Mouse (Mus musculus) neural tube, postnatal 0 days (tissue): ENCODE measurements around the gene Dda1. TPM values are rescaled to one million over a fixed set of nuclear protein-coding genes. Genes with fewer than 3 reads are reported as not detected.

Source experiments
- polyA plus RNA-seq: library from polyadenylated mRNA; unstranded; fragments of >200 nt; fragmentation: Nextera tagmentation; extraction: Ambion mirVana; gene quantifications from 2 replicates; pipeline ENCODE4 v1.2.1, GENCODE M21; 2015

The Dda1 gene
- polyA plus RNA-seq: 259 and 265 TPM in 2 replicates

DNA sequence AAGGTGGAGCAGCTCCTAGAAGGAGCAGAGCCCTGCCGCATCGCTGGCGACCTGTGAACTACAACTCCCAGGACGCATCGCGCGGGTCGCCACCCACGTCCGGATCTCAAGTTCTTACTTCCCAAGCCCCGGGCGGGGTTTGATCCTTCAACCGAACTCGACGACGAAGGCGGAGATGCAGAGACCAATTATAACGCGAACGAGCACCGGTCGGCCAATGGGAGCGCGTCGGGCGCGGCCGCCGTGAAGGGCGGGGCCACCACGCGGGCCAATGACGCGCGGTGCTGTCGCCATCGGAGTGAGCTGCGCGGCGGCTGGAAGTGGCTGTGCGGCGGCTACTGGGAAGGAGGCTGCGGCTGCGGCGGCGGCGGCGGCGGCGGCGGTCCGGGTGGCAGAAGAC lies at the start of gene Dda1:
Gene Dda1 (plus strand): TSS at position 284 of the 400 bp plus-strand sequence.

DNA sequence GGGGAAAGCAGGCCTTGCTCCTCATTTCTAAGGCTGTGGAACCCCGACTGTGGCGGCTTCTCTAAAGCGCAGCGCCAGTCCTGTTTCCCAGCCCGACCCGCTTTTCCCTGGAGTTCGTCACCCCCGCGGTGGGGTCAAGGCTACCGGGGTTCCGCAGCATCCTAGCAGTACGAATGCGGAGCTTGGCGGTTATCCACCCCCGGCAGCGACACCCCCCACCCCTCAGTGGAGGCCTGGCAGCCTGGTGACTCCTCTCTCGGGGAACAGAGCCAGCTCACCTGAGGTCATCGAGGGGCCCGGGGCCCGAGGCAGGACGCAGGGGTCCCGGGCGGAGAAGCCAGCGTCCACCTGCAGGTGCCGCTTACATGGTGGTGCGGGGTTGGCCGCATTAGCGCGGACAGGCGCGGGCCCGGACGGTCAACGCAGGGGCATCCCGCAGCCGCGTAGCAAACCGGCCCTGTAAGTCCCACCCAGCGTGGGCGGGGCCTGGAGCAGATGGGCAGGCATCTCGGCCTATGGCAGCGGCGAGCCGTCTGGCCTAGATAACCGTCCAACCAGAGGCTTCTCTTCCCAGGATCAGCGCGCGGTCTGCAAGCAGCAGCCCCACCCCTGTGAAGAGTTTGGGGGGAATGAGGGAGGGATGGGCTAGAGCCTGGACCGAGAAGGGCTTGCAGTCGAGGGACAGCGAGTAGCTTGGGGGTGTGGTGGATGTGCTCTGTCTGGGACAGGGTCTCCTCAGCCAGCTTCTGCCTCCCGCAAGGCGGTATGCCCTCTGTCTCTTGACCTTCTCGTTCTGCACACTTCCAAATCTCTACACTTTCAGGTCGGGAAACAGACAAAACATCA lies 5.6 kb upstream of the Dda1 start, which contains the start of gene Abhd8:
Gene Abhd8 (minus strand): TSS at position 468 of the 846 bp plus-strand sequence.

GRCm38 (mm10) chr8:71464513-71465500 lies 4.2 kb upstream of the Dda1 start, which contains the start of gene Mrpl34:
TSS of gene Mrpl34 (plus strand) at chr8:71464959.

GRCm38 (mm10) chr8:71485142-71486135 lies 16.4 kb downstream of the Dda1 start, which contains the start of gene Ano8:
TSS of gene Ano8 (minus strand) at chr8:71485963.

GRCm38 (mm10) chr8:71487691-71488445 lies 18.9 kb downstream of the Dda1 start, which contains the start of gene Gtpbp3:
TSS of gene Gtpbp3 (plus strand) at chr8:71488103.

DNA sequence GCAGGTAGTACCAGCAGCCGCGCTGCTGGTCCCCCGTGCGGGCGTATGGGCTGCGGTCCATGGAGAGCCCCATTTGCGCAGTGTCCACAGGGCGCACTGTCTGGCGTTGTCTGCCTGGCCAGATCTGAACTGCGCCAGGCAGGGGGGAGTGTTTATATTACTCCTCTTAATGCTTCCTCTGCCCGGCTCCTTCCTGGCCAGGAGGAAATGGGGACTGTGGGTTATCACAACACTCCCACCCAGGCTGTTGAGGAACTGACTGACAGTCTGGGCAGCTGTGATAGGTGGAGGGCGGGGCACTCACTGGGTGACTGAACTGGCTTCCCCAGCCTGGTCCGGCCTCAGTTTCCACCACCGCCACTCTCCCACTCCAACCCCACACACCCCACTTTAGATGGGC lies 42.6 kb downstream of the Dda1 start, which contains the start of gene Plvap:
Gene Plvap (minus strand): TSS at position 109 of the 400 bp plus-strand sequence.

GRCm38 (mm10) chr8:71525226-71526050 lies 56.4 kb downstream of the Dda1 start, which contains the start of gene Ccdc194:
TSS of gene Ccdc194 (minus strand) at chr8:71525711.

Other genes with a start within 250 kb of the Dda1 start
- gene Myo9b, start 196.5 kb upstream of the Dda1 start, polyA plus RNA-seq: 7.8 and 9.5 TPM in 2 replicates
- gene Haus8, start 196.3 kb upstream of the Dda1 start, polyA plus RNA-seq: 51.7 and 55.4 TPM in 2 replicates
- gene Use1, start 102.4 kb upstream of the Dda1 start, polyA plus RNA-seq: 130 and 134 TPM in 2 replicates
- 7.0 and 7.8 TPM in 2 replicates for gene Ocel1, start 97.9 kb upstream of the Dda1 start, polyA plus RNA-seq
- gene Nr2f6, start 87.2 kb upstream of the Dda1 start, polyA plus RNA-seq: 38.2 and 41.9 TPM in 2 replicates
- gene Ushbp1, start 73.4 kb upstream of the Dda1 start, polyA plus RNA-seq: 4.2 and 5.3 TPM in 2 replicates
- 92.1 and 102 TPM in 2 replicates for gene Babam1, start 72.3 kb upstream of the Dda1 start, polyA plus RNA-seq
- gene Ankle1, start 63.2 kb upstream of the Dda1 start, polyA plus RNA-seq: 2.6 TPM in 2 replicates
- gene Abhd8, start 5.5 kb upstream of the Dda1 start, polyA plus RNA-seq: 185 and 196 TPM in 2 replicates
- 148 and 173 TPM in 2 replicates for gene Mrpl34, start 4.2 kb upstream of the Dda1 start, polyA plus RNA-seq
- gene Ano8, start 16.8 kb downstream of the Dda1 start, polyA plus RNA-seq: 8.4 and 10.0 TPM in 2 replicates
- 18.4 and 18.7 TPM in 2 replicates for gene Gtpbp3, start 18.9 kb downstream of the Dda1 start, polyA plus RNA-seq
- gene Plvap, start 42.6 kb downstream of the Dda1 start, polyA plus RNA-seq: 15.4 and 15.8 TPM in 2 replicates
- not detected in 2 replicates for gene Ccdc194, start 56.5 kb downstream of the Dda1 start, polyA plus RNA-seq
- gene Bst2, start 68.3 kb downstream of the Dda1 start, polyA plus RNA-seq: 24.3 and 26.4 TPM in 2 replicates
- gene Mvb12a, start 73.7 kb downstream of the Dda1 start, polyA plus RNA-seq: 89.4 and 91.4 TPM in 2 replicates
- gene Tmem221, start 89.7 kb downstream of the Dda1 start, polyA plus RNA-seq: 0.28 and 0.40 TPM in 2 replicates
- gene Nxnl1, start 97.4 kb downstream of the Dda1 start, polyA plus RNA-seq: 0.05 and 0.17 TPM in 2 replicates
- gene Slc27a1, start 99.7 kb downstream of the Dda1 start, polyA plus RNA-seq: 143 and 156 TPM in 2 replicates
- gene Pgls, start 123.0 kb downstream of the Dda1 start, polyA plus RNA-seq: 262 and 266 TPM in 2 replicates
- 6.7 and 7.2 TPM in 2 replicates for gene Fam129c, start 128.4 kb downstream of the Dda1 start, polyA plus RNA-seq
- gene Colgalt1, start 141.8 kb downstream of the Dda1 start, polyA plus RNA-seq: 64.4 and 77.9 TPM in 2 replicates
- 15.7 and 19.2 TPM in 2 replicates for gene Unc13a, start 202.6 kb downstream of the Dda1 start, polyA plus RNA-seq
- gene Jak3, start 207.1 kb downstream of the Dda1 start, polyA plus RNA-seq: 7.6 and 8.0 TPM in 2 replicates
- 1.5 and 2.0 TPM in 2 replicates for gene Insl3, start 220.0 kb downstream of the Dda1 start, polyA plus RNA-seq
- 0.47 and 0.90 TPM in 2 replicates for gene B3gnt3, start 232.6 kb downstream of the Dda1 start, polyA plus RNA-seq